Mouse (Mus musculus): ENCODE results near the gene Hps3. TPM values are rescaled to one million over a fixed set of nuclear protein-coding genes. Genes with fewer than 3 reads are reported as not detected.

Hps3 gene
- total and polyA plus RNA-seq, 2 experiments from 2014 or later: 9.4 to 11.0 TPM

- no peak overlapping the region for H3K27ac ChIP-seq (ENCODE audit: low read depth)
- no peaks in the 10 kb centered on the region for H3K27me3 ChIP-seq (ENCODE audit: control insufficient read depth, insufficient read depth, low read length)
- no peak for DNase-seq (ENCODE audit: low spot score)
Measured at GRCm38 (mm10) chr3:19948552-19948951, 86.6 kb downstream of the Hps3 start.

More at GRCm38 (mm10) chr3:19948552-19948951, 86.6 kb downstream of the Hps3 start:
- Histone ChIP-seq H3K9me3 (replicated peaks; ENCODE audit: control insufficient read depth, low read length) (no peaks in the 10 kb centered on the region), H3K4me1 (ENCODE audit: control insufficient read depth, insufficient read depth) (peaks cover 9% of the 10 kb centered on the region; the same call in 1 of the 2 replicates), H3K4me2 (ENCODE audit: low read depth, low read length) (no peak overlapping the region), H3K9ac (replicated peaks; ENCODE audit: low read depth, low read length) (no peak overlapping the region), H3K4me3 (ENCODE audit: low read depth, low read length) (no peak overlapping the region), H3K36me3 (replicated peaks; ENCODE audit: control insufficient read depth, insufficient read depth, low read length) (no peaks in the 10 kb centered on the region)
- TF ChIP-seq EP300 (IDR thresholded peaks at IDR 0.05; ENCODE audit: low read depth) (no peak), CTCF (IDR thresholded peaks at IDR 0.05; ENCODE audit: low read depth) (no peak)
- no peak for ATAC-seq (ENCODE audit: insufficient read depth, low read depth)

Other genes starting within 250 kb of the Hps3 start
- gene Cp, start 78.3 kb downstream of the Hps3 start, total RNA-seq (2014; rRNA removed; ENCODE audit: low replicate concordance): 17.8 and 19.0 TPM in 2 replicates
- gene Cp, start 78.3 kb downstream of the Hps3 start, polyA plus RNA-seq (2015; fragmentation: Nextera tagmentation; extraction: Ambion mirVana): 6.5 and 7.0 TPM in 2 replicates
- 7.3 and 8.9 TPM in 2 replicates for gene Hltf, start 22.5 kb upstream of the Hps3 start, total RNA-seq (2014; rRNA removed; ENCODE audit: low replicate concordance)
- 9.6 TPM in 2 replicates for gene Hltf, start 22.5 kb upstream of the Hps3 start, polyA plus RNA-seq (2015; fragmentation: Nextera tagmentation; extraction: Ambion mirVana)
- gene Gyg, start 120.0 kb upstream of the Hps3 start, total RNA-seq (2014; rRNA removed; ENCODE audit: low replicate concordance): 237 and 317 TPM in 2 replicates
- gene Gyg, start 120.0 kb upstream of the Hps3 start, polyA plus RNA-seq (2015; fragmentation: Nextera tagmentation; extraction: Ambion mirVana): 338 and 340 TPM in 2 replicates
- gene Cpa3, start 206.9 kb upstream of the Hps3 start, total RNA-seq (2014; rRNA removed; ENCODE audit: low replicate concordance): 7.3 and 13.5 TPM in 2 replicates
- 16.3 and 19.6 TPM in 2 replicates for gene Cpa3, start 206.9 kb upstream of the Hps3 start, polyA plus RNA-seq (2015; fragmentation: Nextera tagmentation; extraction: Ambion mirVana)
- gene Cpb1, start 240.4 kb upstream of the Hps3 start, total RNA-seq (2014; rRNA removed; ENCODE audit: low replicate concordance): not detected in 2 replicates
- gene Cpb1, start 240.4 kb upstream of the Hps3 start, polyA plus RNA-seq (2015; fragmentation: Nextera tagmentation; extraction: Ambion mirVana): 0.04 and 0.07 TPM in 2 replicates

Measured in heart, postnatal 0 days (tissue).